Mouse (Mus musculus) spleen, postnatal 14 days (tissue): ENCODE data around the gene Fam213b.

Experiments used
- DNase-seq, 2 experiments: peaks; one replicate each; pipeline ENCODE4 v3.0.0; 2021 to 2022; ENCODE audit warnings: low spot score in 2 of 2

Gene Fam213b

DNA sequence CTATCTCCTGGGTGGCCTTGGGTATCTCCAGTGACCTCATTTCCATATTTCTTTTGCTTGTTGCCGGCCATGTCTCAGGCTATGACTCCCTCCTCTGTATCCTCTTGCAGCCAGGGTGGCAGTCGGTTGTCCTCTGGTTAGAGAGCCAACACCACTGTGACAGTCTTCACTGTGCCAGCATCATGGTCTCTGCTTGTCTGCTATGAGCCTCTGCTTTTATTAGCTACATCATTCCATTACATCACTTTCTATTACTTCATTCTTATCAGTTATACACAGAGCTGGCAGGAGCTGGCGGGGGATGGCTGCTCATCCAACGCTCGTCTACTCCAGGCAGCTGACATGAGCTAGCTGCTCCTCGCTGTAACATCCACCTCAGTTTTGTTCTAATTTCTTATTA, 18.2 kb downstream of the Fam213b start:
- DNase-seq: peak in 1 of 2 experiments; percentile 40

DNA sequence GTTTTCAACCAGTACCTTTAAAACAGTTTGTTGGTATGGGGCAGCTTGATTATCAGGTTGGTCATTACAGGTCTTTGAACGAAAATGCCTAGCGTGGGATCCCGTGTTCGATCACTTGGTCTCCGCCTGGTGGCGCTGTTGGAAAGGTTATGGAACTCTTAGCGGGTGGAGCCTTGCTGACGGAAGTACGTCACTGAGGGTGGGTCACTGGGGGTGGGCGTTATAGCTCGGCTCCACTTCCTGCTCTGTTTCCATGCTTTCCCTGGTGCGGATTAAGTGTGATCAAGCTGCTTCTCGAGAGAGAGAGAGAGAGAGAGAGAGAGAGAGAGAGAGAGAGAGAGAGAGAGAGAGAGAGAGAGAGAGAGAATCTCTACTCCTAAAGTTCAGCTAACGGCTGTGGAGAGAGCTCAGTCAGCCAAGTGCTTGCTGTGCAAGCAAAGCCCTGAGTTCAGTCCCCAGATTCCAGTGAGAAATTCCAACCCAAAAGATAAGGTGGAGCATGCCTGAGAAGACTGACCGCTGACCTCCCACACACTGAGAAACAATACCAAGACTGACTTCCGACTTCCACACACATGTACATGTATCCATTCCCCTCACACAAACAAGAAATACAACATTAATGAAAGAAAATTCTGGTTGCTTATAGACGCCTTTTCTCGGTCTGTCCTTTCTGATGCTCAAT, 20.9 kb downstream of the Fam213b start:
- DNase-seq: peak; percentile 86 to 94

GRCm38 (mm10) chr4:154873186-154873585, 25.7 kb downstream of the Fam213b start:
- DNase-seq: no peak

DNA sequence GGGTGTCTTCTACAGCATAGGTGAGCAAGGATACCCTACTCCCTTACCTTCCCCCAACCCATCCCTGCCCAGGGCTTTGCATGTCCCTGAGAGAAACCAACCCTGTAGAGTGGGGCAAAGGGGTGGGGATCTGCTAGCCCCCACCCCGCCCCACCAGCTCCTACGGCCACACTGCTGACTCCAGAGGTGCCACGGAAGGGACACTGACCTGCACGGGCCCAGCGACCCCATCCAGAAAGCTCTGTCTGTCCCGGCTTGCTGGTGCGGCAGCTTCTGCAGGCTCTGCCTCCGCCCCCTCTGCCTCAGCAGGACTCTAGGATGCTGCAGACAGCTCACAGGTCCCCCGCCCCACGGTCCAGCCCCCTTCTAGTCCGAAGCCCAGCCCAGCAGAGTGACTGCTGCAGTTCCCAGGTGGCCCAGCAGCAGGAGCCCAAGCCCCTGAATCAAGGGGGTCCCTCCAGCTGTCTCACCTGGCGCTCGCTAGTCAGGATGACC, 27.1 kb downstream of the Fam213b start:
- DNase-seq: no peak

DNA sequence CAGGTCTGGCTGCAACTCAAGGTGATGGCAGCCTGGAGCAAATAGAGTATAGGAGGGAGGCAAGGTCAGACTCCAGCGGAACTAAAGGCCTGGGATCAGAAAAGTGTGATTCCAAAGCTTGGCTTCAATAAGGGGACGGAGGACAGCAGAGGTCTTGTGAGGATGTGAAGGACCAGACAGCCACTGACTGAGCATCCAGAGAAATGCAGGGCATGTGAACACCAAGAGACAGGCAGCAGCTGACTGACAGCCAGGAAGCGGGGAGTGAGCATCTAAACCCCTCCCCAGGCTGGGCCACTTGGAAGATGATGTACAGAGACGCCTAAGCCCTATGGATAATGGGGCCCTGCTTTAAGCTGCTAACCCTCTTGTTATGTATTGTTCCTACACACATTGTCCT, 28.2 kb downstream of the Fam213b start:
- no peak for DNase-seq

DNA sequence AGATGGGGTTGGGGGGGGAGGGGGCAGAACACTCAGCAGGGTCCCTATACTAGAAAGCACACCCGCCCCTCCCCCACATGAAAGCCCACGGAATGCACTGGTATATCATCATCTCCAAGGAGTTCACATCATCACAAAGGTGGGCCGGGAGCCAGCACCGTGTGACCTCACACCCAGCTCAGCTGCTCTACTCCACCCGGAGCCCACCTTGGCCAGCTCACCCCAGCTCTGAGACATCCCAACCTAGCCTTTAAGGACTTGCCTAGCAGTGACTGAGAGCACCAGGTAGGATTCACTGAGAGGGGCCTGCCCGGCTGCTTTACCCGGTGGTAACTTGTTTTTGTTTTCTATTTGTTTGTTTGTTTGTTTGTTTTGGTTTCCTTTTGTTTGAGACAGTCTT, 29.5 kb downstream of the Fam213b start, which contains the start of gene Mmel1:
TSS of gene Mmel1 (plus strand) at position 146 of the 400 bp plus-strand sequence.
- no peak for DNase-seq

- DNase-seq: no peak
Measured at GRCm38 (mm10) chr4:154867257-154867656, 31.7 kb downstream of the Fam213b start.

- DNase-seq: no peak
Measured at GRCm38 (mm10) chr4:154866391-154866790, 32.5 kb downstream of the Fam213b start.

GRCm38 (mm10) chr4:154864961-154865760, 33.8 kb downstream of the Fam213b start:
- DNase-seq: no peak

- DNase-seq: peak; percentile 60 to 76
Measured at GRCm38 (mm10) chr4:154864271-154864771, 34.6 kb downstream of the Fam213b start.

GRCm38 (mm10) chr4:154863436-154863935, 35.4 kb downstream of the Fam213b start:
- DNase-seq: no peak

DNA sequence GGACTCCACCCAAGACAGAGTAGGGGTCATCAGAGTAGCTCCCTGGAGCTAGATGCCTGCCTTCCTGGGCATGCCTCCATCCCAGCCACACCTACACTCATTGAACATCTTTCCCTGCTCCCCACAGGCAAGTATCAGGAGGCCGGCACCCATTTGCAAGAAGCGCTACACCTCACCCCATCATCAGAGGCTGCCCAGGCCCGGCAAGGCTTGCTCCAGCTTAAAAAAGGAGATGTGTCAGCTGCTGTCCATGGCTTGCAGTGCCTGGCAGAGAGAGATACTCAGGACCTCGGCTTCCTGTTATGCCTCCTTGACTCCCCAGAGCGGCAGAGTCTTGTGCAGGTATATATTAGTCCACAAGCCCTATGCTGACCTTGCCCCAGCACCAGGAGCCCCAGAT, 37.0 kb downstream of the Fam213b start:
- no peak for DNase-seq

- no peak for DNase-seq
Measured at GRCm38 (mm10) chr4:154858601-154859000, 40.3 kb downstream of the Fam213b start.

- DNase-seq: no peak
Measured at GRCm38 (mm10) chr4:154857366-154858240, 41.3 kb downstream of the Fam213b start.

DNA sequence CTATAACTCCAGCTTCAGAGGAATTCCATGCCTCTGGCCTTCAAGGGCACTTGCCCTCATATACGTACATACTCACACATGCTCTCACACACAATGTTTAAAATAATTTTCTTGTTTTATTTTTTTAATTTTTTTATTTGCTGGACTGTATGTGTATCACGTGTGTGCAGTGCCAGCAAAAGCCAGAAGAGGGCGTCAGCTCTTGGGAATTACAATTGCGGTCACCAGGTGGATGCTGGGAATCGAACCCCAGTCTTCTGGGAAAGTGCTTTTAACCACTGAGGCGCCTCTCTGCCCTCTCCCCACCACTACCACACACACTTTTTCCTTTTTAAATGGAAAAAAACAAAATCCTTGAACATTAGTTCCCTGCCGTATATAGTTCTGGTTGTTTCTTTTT, 42.1 kb downstream of the Fam213b start:
- DNase-seq: no peak

DNA sequence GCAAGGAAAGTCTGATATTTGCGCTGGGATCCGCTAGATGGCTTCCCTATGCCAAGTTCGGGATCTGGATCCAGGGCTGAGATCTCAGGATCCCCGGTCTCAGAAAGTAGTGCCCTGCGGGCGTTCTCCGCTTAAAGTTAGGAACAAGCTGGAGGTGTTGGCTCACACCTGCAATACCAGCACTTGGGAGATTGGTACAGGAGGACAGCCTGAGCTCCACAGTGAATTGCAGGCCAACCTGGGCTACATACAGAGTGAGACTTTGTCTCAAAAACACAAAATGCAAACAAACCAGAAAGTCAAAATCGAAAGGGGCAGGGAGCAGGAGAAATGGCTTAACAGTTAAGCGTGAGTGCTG, 42.5 kb downstream of the Fam213b start:
- DNase-seq: no peak

DNA sequence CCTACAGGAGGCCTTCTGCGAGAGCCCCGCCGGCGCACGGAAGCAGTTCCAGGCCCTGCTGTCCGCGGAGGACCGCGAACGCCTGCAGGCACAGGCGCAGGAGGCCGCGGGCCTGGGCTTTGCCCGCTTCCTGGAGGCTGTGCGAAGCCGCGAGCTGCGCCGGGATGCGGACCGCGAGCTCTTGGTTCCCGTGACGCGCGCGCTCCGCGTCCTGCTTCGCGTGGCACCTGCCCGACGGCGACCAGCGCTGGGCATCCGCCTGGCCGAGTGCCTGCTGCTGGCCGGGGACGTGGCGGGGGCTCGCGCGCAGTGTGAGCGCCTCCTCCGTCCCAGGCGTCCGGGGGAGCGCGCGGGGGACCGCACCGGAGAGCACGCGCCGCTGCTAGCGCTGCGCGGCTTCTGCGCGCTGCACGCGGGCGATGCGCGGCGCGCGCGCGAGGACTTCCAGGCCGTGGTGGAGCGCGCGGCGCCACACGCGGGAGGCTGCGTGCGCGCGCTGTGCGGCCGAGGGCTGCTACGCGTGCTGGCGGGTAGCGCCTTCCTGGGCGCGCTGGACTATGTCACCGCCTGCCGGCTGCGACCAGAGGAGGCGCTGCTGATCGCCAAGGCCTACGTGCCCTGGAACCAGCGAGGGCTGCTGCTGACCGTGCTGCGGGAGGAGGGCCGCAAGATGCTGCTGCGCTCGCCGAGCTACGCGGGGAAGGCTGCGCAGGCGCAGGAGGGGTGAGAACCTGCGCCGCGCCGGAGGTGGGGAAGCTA, 43.0 kb downstream of the Fam213b start:
- DNase-seq: peak in 1 of 2 experiments; percentile 25

- no peak for DNase-seq
Measured at GRCm38 (mm10) chr4:154854676-154855345, 44.1 kb downstream of the Fam213b start.

- no peak for DNase-seq
Measured at GRCm38 (mm10) chr4:154853881-154854280, 45.1 kb downstream of the Fam213b start.

DNA sequence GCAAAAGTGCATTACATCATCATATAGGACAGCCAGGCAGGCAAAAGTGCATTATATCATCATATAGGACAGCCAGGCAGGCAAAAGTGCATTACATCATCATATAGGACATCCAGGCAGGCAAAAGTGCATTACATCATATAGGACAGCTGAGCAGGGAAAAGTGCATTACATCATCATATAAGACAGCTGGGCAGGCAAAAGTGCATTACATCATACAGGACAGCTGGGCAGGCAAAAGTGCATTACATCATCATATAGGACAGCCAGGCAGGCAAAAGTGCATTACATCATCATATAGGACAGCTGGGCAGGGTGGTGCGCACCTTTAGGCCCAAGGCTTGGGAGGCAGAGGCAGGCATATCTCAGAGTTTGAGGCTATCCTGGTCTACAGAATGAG, 46.2 kb downstream of the Fam213b start:
- DNase-seq: no peak
